Mouse (Mus musculus): ENCODE measurements around the gene Srrm3.
A peak's percentile ranks its signal among the peaks of the same experiment; 100 is the strongest.

Gene Srrm3

GRCm38 (mm10) chr5:135822316-135822944, 15.7 kb downstream of the Srrm3 start:
- no peak for DNase-seq (ENCODE audit: low read depth)

- DNase-seq (ENCODE audit: low read depth), result no peak
Measured at GRCm38 (mm10) chr5:135824517-135824916, 17.8 kb downstream of the Srrm3 start.

- DNase-seq (ENCODE audit: low read depth), result no peak
Measured at GRCm38 (mm10) chr5:135826225-135826624, 19.5 kb downstream of the Srrm3 start.

- no peak for DNase-seq (ENCODE audit: low read depth)
Measured at GRCm38 (mm10) chr5:135829381-135829780, 22.7 kb downstream of the Srrm3 start.

- no peak for DNase-seq (ENCODE audit: low read depth)
Measured at GRCm38 (mm10) chr5:135832729-135833128, 26.0 kb downstream of the Srrm3 start.

- peak; percentile 78 for DNase-seq (ENCODE audit: low read depth)
Measured at GRCm38 (mm10) chr5:135834769-135835491, 28.2 kb downstream of the Srrm3 start.

- no peak for DNase-seq (ENCODE audit: low read depth)
Measured at GRCm38 (mm10) chr5:135835492-135835858, 28.8 kb downstream of the Srrm3 start.

GRCm38 (mm10) chr5:135835981-135836380, 29.3 kb downstream of the Srrm3 start:
- DNase-seq (ENCODE audit: low read depth), result no peak

GRCm38 (mm10) chr5:135841651-135842050, 35.0 kb downstream of the Srrm3 start:
- DNase-seq (ENCODE audit: low read depth), result no peak

- DNase-seq (ENCODE audit: low read depth), result peak; percentile 63
Measured at GRCm38 (mm10) chr5:135843418-135843817, 36.7 kb downstream of the Srrm3 start.

- no peak for DNase-seq (ENCODE audit: low read depth)
Measured at GRCm38 (mm10) chr5:135845676-135846320, 39.1 kb downstream of the Srrm3 start.

GRCm38 (mm10) chr5:135847460-135847859, 40.8 kb downstream of the Srrm3 start:
- DNase-seq (ENCODE audit: low read depth), result no peak

GRCm38 (mm10) chr5:135847881-135848280, 41.2 kb downstream of the Srrm3 start:
- no peak for DNase-seq (ENCODE audit: low read depth)

GRCm38 (mm10) chr5:135851024-135851423, 44.3 kb downstream of the Srrm3 start:
- no peak for DNase-seq (ENCODE audit: low read depth)

GRCm38 (mm10) chr5:135851481-135851880, 44.8 kb downstream of the Srrm3 start:
- DNase-seq (ENCODE audit: low read depth), result no peak

- no peak for DNase-seq (ENCODE audit: low read depth)
Measured at GRCm38 (mm10) chr5:135852421-135852820, 45.7 kb downstream of the Srrm3 start.

- no peak for DNase-seq (ENCODE audit: low read depth)
Measured at GRCm38 (mm10) chr5:135853731-135854130, 47.0 kb downstream of the Srrm3 start.

- peak; percentile 53 for DNase-seq (ENCODE audit: low read depth)
Measured at GRCm38 (mm10) chr5:135855156-135855555, 48.5 kb downstream of the Srrm3 start.

- DNase-seq (ENCODE audit: low read depth), result no peak
Measured at GRCm38 (mm10) chr5:135866662-135867061, 60.0 kb downstream of the Srrm3 start.

- DNase-seq (ENCODE audit: low read depth), result no peak
Measured at GRCm38 (mm10) chr5:135867637-135868593, 61.2 kb downstream of the Srrm3 start.

- no peak for DNase-seq (ENCODE audit: low read depth)
Measured at GRCm38 (mm10) chr5:135868653-135869052, 62.0 kb downstream of the Srrm3 start.
